Mouse (Mus musculus): ENCODE data around the gene Gtf2f2. TPM values are rescaled to one million over a fixed set of nuclear protein-coding genes. Genes with fewer than 3 reads are reported as not detected.
A peak's percentile ranks its signal among the peaks of the same experiment; 100 is the strongest.
"Not testable (repeated sequence)": the region's sequence is repeated elsewhere in the genome, so short reads cannot be mapped to it uniquely, and the experiment has no call there.

Gene Gtf2f2
- polyA plus RNA-seq, 1 experiment = 12.4 TPM

DNA sequence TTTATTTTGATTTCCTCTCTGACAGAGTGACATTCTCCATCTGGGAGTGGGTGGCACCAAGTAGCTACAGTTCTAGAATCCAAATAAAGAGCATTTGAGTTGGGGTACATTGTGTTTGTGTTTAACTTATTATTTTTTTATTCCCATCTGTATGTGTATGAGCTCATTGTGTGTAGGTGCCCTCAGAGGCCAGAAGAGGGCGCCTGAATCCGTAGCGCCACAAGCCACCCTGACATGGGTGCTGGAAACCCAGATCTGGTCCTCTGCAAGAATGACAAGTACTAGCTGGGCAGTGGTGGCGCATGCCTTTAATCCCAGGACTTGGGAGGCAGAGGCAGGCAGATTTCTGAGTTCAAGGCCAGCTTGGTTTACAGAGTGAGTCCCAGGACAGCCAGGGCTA lies 138.9 kb downstream of the Gtf2f2 start:
- H3K4me1 ChIP-seq (ENCODE audit: control insufficient read depth, insufficient read depth, insufficient read length, low read length) = no peaks in the 10 kb centered on the region
- no peak overlapping the region for H3K4me3 ChIP-seq (ENCODE audit: insufficient read depth, low read depth, low read length)
- H3K27ac ChIP-seq (replicated peaks; ENCODE audit: low read depth, low read length) = no peak overlapping the region

DNA sequence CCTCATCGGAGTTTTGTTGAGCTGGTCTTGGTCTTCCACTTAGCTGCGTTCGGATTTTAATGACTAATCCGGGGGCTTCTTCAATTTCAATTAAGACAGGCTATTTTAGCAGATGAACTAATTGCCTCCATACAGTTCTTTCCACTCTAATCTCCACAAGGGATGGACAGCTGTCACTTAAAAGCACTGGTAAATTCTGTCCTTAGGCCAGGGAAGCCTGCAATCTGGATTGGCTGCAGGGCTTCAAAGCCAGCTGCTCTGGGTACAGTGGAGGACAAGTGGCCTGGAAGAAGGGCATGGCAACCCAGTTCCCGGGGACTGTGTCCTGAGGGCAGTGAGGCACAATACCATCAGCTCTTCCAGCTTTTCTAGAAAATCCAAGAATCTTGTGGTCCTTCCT lies 139.6 kb downstream of the Gtf2f2 start:
- no peaks in the 10 kb centered on the region for H3K4me1 ChIP-seq (ENCODE audit: control insufficient read depth, insufficient read depth, insufficient read length, low read length)
- no peak overlapping the region for H3K27ac ChIP-seq (replicated peaks; ENCODE audit: low read depth, low read length)
- no peak overlapping the region for H3K4me3 ChIP-seq (ENCODE audit: insufficient read depth, low read depth, low read length)

DNA sequence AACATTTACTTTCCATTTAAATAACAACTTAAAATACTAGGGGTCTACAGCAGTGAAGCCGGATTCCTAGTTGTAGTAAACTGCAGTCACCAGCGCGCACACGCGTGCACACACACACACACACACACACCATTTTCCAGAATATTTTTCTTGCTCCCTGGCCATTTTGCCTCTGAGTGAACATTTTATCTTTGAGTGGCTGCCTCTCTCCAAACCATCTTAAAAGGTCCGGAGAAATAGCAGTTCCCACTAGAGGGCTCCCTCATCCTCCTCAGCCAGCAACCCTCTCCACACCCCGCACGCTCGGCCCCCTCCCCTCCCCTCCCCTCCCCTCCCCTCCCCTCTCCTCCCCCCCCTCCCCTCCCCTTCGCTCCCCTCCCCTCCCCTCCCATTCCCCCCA lies 140.0 kb downstream of the Gtf2f2 start:
- no peak overlapping the region for H3K27ac ChIP-seq (replicated peaks; ENCODE audit: low read depth, low read length)
- no peaks in the 10 kb centered on the region for H3K4me1 ChIP-seq (ENCODE audit: control insufficient read depth, insufficient read depth, insufficient read length, low read length)
- H3K4me3 ChIP-seq (ENCODE audit: insufficient read depth, low read depth, low read length) = no peak overlapping the region

DNA sequence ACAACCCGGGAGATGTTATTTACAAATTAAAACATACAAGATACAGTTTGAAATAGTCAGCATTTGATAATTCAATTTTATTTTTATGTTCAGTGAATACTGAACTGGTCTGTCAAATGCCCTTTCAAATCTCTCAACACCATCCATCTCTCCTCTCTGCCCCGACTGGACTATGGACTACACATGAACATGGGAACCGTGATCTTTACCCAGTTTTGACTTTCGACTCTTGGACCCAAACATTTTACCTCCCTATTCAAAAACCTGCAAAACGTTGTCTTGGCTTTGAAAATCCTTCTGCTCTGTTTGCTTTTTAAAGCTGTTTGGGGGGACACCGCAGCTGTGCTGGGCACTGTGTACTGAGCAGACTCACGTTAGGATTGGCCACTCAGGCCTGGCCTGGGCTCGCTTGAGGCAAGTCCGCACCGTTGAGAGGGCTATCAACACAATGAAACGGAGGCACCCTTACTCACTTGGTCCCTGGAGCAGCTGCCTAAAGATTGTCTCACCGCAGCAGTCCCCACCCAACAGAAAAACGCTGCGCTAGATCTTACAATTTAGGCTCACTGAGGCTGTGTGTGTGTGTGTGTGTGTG lies 140.8 kb downstream of the Gtf2f2 start:
- Histone ChIP-seq H3K4me1 (ENCODE audit: control insufficient read depth, insufficient read depth, insufficient read length, low read length) (no peaks in the 10 kb centered on the region), H3K27ac (replicated peaks; ENCODE audit: low read depth, low read length) (no peak overlapping the region), H3K4me3 (ENCODE audit: insufficient read depth, low read depth, low read length) (no peak overlapping the region)

DNA sequence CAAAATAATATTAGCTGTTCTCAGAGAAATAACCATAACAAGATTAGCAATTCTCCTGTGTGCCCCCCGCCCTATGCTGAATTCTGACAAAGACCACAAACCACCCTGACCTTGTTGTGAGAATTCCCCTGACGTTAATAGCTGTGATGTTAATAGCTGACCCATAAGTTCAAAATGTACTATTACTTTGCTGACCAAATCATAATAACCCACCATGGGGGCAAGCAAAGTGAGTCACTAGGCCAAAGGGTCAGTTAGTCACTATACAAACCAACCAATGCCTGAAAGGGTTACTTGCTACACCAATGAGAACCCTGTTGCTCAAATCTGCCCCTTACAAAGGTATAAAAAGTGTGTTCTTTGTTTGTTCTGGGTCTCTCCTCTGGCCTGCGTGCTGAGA lies 142.6 kb downstream of the Gtf2f2 start:
- H3K4me1 ChIP-seq (ENCODE audit: control insufficient read depth, insufficient read depth, insufficient read length, low read length); H3K4me3 ChIP-seq (ENCODE audit: insufficient read depth, low read depth, low read length); H3K27ac ChIP-seq (replicated peaks; ENCODE audit: low read depth, low read length): not testable (repeated sequence)

DNA sequence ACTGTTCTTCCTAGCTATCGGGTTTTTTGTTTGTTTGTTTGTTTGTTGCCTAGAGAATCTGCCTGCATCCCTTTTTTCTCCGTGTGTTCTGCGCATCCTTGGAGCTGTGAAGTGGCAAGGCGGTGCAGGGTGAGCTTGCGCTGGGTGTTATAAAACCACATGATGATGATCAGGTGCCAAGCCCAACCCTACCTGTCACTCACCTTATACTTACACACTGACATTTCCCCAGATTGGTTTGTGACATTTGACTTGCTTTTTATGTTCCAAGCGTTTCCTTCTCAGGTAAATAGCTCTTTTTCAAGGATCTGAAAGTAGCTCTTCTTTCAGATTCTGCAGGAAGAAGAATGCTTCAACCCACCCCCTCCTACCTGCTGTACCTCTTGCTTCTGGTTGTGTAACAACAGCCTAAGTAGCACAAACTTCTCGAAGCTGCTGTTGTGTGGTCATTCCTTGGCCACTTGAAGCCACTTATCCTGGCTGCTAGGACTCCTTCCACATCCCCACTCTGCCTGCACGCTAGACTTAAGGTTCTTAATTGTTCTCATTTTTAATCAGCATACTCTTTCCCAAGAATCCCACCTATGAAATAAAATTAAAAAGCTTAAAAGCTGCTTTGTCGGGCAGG lies 143.8 kb downstream of the Gtf2f2 start:
- no peak overlapping the region for H3K4me3 ChIP-seq (ENCODE audit: insufficient read depth, low read depth, low read length)
- peaks cover 9% of the 10 kb centered on the region for H3K4me1 ChIP-seq (ENCODE audit: control insufficient read depth, insufficient read depth, insufficient read length, low read length)
- H3K27ac ChIP-seq (replicated peaks; ENCODE audit: low read depth, low read length) = no peak overlapping the region

DNA sequence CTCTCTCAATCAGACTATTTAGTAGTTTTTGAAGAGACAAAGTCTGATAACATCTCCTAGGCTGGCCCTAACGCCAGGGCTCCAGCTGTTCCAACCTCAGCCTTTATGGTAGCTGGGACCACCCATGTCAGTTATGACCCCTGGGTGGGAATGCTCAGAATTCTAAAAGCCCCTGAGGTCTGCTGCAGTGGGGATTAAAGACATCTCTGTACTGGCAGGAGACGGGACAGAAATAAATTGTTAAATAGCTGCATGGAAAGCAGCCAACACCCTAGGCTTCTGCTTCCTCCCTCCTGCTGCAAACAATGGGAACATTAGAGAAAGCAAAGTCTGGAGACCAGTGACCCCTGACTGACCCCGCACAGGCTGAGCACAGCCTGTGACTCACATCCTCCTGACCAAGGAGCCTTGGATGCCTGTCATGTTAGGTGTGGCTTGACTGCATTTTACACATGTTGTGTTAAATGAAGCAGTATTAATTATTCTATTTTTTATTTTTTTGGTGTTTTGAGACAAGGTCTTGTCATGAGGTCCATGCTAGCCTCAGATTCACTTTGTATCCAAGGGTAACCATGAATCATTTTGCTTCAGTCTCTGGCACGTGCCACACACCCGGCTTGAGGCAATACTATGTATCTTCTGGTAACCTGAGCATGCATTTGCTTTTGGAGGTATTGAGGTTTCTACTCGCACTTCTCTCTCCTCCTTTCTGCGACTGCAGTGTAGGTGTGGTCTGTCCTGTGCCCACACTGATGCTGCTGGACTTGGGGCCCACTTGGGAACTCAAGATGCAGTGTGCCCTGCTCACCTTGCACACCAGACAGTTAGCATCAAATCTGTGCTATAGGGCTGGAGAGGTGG lies 146.9 kb downstream of the Gtf2f2 start:
- Histone ChIP-seq H3K4me3 (ENCODE audit: insufficient read depth, low read depth, low read length) (no peak overlapping the region), H3K27ac (replicated peaks; ENCODE audit: low read depth, low read length) (peak overlapping the region; percentile 82), H3K4me1 (ENCODE audit: control insufficient read depth, insufficient read depth, insufficient read length, low read length) (peaks cover 9% of the 10 kb centered on the region)

DNA sequence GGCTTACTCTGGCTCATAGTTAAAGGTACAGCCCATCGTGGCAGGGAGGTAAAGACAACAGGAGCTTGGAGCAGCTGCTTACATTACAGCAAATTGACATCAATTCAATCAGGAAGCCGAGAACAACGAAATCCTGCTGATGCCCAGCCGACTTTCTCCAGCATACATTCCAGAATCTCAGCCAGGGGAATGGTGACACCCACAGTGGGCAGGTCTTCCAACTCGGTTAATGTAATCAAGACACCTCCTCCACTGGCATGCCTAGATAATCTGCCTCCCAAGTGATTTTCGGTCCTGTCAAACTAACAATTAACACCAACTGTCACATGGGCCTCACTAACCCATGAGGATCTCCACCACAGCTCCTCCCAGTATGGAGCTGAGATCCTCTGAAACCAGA lies 148.0 kb downstream of the Gtf2f2 start:
- Histone ChIP-seq H3K4me3 (ENCODE audit: insufficient read depth, low read depth, low read length) (no peak overlapping the region), H3K4me1 (ENCODE audit: control insufficient read depth, insufficient read depth, insufficient read length, low read length) (peaks cover 9% of the 10 kb centered on the region), H3K27ac (replicated peaks; ENCODE audit: low read depth, low read length) (peak overlapping the region; percentile 67)

DNA sequence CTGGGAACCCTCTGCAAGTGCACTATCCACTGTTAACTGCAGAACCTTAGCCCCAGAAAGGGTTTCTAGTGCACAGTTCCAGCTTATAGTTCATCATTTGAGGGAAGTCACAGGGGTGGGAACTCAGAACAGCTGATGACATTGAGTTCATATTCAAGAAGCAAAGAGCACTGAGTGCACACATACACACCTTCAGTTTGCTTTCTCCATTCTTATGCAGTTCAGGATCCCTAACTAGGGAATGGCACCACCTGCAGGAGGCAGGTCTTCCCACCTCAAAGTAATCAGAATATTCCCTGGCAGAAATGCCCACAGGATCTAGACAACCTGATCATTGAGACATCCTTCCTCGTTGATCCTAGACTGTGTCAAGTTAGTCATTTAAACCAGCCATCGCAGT lies 151.0 kb downstream of the Gtf2f2 start:
- H3K27ac ChIP-seq (replicated peaks; ENCODE audit: low read depth, low read length) = no peak overlapping the region
- H3K4me1 ChIP-seq (ENCODE audit: control insufficient read depth, insufficient read depth, insufficient read length, low read length) = peaks cover 9% of the 10 kb centered on the region
- H3K4me3 ChIP-seq (ENCODE audit: insufficient read depth, low read depth, low read length) = no peak overlapping the region

DNA sequence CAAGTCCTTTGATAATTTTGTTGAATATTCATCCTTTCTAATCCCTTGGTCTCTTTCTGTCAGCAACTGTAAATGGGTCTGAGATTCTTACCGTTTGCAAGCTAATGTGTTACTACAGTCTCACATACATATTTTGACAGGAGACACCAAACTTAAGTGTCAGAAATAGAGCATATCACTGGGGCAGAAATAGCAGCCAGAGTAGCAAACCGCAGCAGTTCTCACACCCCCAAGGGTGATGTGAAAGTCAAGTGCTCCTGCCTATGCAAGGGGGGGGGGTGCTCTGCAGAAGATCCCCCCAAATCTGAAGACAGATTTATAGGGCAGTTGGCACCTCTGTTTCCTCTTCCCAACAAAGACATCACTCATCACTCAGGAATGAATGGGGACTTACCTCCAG lies 152.5 kb downstream of the Gtf2f2 start:
- Histone ChIP-seq H3K27ac (replicated peaks; ENCODE audit: low read depth, low read length) (no peak overlapping the region), H3K4me3 (ENCODE audit: insufficient read depth, low read depth, low read length) (no peak overlapping the region), H3K4me1 (ENCODE audit: control insufficient read depth, insufficient read depth, insufficient read length, low read length) (peaks cover 5% of the 10 kb centered on the region; the same call in 1 of the 2 replicates)

DNA sequence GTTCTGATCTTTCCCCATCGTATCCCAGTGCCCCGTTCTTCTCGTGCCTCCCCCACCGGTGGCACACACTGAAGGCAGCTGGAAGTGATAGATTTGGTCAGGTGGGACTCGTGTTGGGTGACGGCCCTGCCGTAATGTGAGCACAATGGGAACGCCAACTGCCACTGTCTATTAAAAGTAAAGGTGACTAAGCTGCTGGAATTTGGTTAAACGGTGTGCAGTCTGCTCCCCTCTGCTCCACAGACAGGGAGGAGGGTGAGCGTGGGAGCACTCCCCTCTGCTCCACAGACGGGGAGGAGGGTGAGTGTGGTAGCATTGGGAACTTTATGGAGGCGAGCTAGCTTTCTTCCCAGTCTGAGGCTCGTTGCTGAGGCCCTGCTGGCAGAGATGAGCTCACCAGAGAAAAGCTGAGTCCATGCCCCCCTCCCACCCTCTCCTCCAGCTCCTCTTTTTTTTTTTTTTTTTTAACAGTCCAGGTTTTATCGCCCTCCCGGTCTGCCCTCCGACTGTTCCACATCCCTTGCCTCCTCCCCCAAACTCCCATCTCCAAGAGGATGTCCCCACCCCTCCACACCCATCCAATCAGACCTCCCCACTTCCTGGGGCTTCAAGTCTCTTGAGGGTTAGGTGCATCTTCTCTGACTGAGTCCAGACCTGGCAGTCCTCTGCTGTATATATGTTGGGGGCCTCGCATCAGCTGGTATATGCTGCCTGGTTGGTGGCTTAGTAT lies 155.2 kb downstream of the Gtf2f2 start:
- H3K4me1 ChIP-seq (ENCODE audit: control insufficient read depth, insufficient read depth, insufficient read length, low read length) = no peaks in the 10 kb centered on the region
- H3K27ac ChIP-seq (replicated peaks; ENCODE audit: low read depth, low read length) = no peak overlapping the region
- no peak overlapping the region for H3K4me3 ChIP-seq (ENCODE audit: insufficient read depth, low read depth, low read length)

DNA sequence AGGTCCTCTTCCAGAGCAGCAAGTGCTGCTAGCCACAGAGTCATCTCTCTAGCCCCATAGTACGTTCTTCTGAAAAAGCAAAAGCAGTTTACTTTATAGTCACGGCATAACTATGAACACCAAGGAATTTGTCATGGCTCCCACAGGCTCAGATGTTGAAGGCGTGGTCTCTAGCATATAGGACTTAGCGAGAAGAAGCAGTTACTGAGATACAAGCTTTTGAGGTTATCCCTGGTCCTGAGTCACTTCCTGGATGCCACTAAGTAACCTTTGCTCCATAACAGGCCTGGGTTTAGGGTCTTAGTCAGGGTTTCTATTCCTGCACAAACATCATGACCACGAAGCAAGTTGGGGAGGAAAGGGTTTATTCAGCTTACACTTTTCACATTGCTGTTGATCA lies 158.6 kb downstream of the Gtf2f2 start:
- Histone ChIP-seq H3K4me1 (ENCODE audit: control insufficient read depth, insufficient read depth, insufficient read length, low read length) (0 out of 2 replicates have a peak, but pooled peaks cover 3% of the 10 kb centered on the region), H3K4me3 (ENCODE audit: insufficient read depth, low read depth, low read length) (no peak overlapping the region), H3K27ac (replicated peaks; ENCODE audit: low read depth, low read length) (no peak overlapping the region)

DNA sequence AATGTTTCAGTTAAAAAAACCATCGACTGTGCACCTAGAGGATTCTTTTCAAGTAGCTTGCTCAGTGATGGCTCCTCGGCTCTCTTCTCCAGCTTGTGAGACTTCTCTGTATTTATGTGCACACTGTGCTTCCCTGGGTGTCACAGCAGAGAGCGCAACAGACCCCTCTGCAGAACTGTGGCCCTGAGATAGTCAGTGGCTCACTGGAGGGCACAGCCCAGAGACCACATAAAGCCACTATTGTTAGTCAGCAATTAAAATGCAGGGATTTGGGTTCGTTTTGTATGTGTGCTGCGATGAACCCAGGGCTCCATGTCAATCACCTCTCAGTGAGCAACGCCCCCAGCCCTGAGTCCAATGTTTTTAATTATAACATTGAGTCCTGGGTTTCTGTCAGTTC lies 159.8 kb downstream of the Gtf2f2 start:
- Histone ChIP-seq H3K27ac (replicated peaks; ENCODE audit: low read depth, low read length) (no peak overlapping the region), H3K4me1 (ENCODE audit: control insufficient read depth, insufficient read depth, insufficient read length, low read length) (0 out of 2 replicates have a peak, but pooled peaks cover 3% of the 10 kb centered on the region), H3K4me3 (ENCODE audit: insufficient read depth, low read depth, low read length) (no peak overlapping the region)

DNA sequence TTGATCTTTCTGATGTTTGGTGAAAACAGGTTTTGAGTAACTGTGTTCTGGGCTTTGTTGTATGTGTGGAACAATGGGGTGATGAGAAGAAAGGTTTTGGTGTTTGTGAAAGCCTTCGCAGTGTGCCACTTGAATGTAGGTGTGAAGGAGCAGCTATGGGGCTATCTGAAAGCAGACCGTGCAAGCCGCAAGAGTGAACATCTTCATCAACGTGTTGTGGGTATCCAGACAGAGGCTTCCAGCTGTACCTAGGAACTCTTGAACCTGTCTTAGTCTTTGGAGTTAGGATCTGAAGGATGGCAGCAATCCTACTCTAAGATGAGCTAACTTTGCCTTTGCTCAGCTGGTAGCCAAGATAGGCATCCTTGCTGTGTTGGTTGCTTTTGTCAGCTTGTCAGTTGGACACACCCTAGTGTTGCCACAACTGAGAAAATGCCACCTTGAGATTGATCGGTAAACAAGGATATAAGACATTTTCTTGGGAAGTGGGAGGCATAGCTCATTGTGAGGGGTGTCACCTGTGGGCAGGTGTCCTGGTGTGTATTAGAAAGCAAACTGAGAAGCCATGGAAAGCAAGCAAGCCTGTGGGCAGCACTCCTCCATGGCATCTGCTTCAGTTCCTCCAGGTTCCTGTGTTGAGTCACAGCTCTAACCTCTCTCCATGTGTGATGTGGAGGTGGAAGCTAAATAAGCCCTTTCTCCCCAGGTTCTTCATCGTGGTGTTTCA lies 160.7 kb downstream of the Gtf2f2 start:
- Histone ChIP-seq H3K4me3 (ENCODE audit: insufficient read depth, low read depth, low read length) (no peak overlapping the region), H3K27ac (replicated peaks; ENCODE audit: low read depth, low read length) (no peak overlapping the region), H3K4me1 (ENCODE audit: control insufficient read depth, insufficient read depth, insufficient read length, low read length) (0 out of 2 replicates have a peak, but pooled peaks cover 3% of the 10 kb centered on the region)
